Mouse (Mus musculus) heart, postnatal 0 days (tissue): ENCODE measurements around the gene 1700016K19Rik. TPM values are rescaled to one million over a fixed set of nuclear protein-coding genes. Genes with fewer than 3 reads are reported as not detected.

Source experiments
- ATAC-seq: fragments of 200-750 bp; cut with Nextera tagmentation; 2 replicates; pipeline ENCODE4 v1.8.0; 2017; ENCODE audit warnings: low read depth, moderate number of reproducible peaks, moderate library complexity; ENCODE audit not compliant: insufficient read depth
- DNase-seq: peaks from one replicate; pipeline ENCODE4 v3.0.0-alpha.2; 2016; ENCODE audit warnings: low spot score
- H3K27ac ChIP-seq: fragments of 300-500 bp; sonication (generic); 2 replicates; pipeline ENCODE4 v1.5.1; 2014; ENCODE audit warnings: low read depth, mild to moderate bottlenecking
- H3K27me3 ChIP-seq: fragments of 300-500 bp; sonication (generic); 2 replicates; pipeline ENCODE4 v1.6.1; 2014; ENCODE audit warnings: low read length, mixed read lengths; ENCODE audit not compliant: control insufficient read depth, insufficient read depth
- H3K36me3 ChIP-seq: fragments of 300-500 bp; sonication (generic); replicated peaks from 2 replicates; pipeline ENCODE4 v1.6.1; 2014; ENCODE audit warnings: low read length, mixed read lengths; ENCODE audit not compliant: control insufficient read depth, insufficient read depth
- H3K4me1 ChIP-seq: fragments of 300-500 bp; sonication (generic); 2 replicates; pipeline ENCODE4 v1.6.1; 2014; ENCODE audit warnings: antibody characterized with exemption; ENCODE audit not compliant: control insufficient read depth, insufficient read depth
- H3K4me2 ChIP-seq: fragments of 300-500 bp; sonication (generic); 2 replicates; pipeline ENCODE4 v1.6.1; 2014; ENCODE audit warnings: low read depth, mild to moderate bottlenecking, low read length, moderate library complexity
- H3K4me3 ChIP-seq: fragments of 300-500 bp; sonication (generic); 2 replicates; pipeline ENCODE4 v1.5.1; 2014; ENCODE audit warnings: low read depth, low read length
- H3K9ac ChIP-seq: fragments of 300-500 bp; sonication (generic); replicated peaks from 2 replicates; pipeline ENCODE4 v1.6.1; 2014; ENCODE audit warnings: low read depth, low read length, mixed read lengths
- H3K9me3 ChIP-seq: fragments of 300-500 bp; sonication (generic); replicated peaks from 2 replicates; pipeline ENCODE4 v1.6.1; 2016; ENCODE audit warnings: low read length; ENCODE audit not compliant: control insufficient read depth
- CTCF ChIP-seq: IDR thresholded peaks from 2 replicates; pipeline ENCODE4 v1.5.1; 2016; ENCODE audit warnings: antibody characterized with exemption, control low read depth, low read depth
- EP300 ChIP-seq: IDR thresholded peaks from 2 replicates; pipeline ENCODE4 v1.6.1; 2016; ENCODE audit warnings: antibody characterized with exemption, low read depth
- WGBS: fragments of 180-500 bp; shearing (Covaris S2); extraction: QIAGEN DNeasy Blood & Tissue Kit; methylation state at CpG from one replicate; pipeline ENCODE4 v1.1.7; 2014; 5-methylcytosine and 5-hydroxymethylcytosine counted together
- polyA plus RNA-seq: library from polyadenylated mRNA; unstranded; fragments of >200 nt; fragmentation: Nextera tagmentation; extraction: Ambion mirVana; gene quantifications from 2 replicates; pipeline ENCODE4 v1.2.1, GENCODE M21; 2015
- total RNA-seq: library from RNA; depleted of rRNA; stranded (reverse); fragments of >200 nt; gene quantifications from 2 replicates; pipeline ENCODE4 v1.2.3, GENCODE M21; 2014; ENCODE audit warnings: low replicate concordance

The 1700016K19Rik gene
- total and polyA plus RNA-seq, 2 experiments from 2014 or later = not detected

DNA sequence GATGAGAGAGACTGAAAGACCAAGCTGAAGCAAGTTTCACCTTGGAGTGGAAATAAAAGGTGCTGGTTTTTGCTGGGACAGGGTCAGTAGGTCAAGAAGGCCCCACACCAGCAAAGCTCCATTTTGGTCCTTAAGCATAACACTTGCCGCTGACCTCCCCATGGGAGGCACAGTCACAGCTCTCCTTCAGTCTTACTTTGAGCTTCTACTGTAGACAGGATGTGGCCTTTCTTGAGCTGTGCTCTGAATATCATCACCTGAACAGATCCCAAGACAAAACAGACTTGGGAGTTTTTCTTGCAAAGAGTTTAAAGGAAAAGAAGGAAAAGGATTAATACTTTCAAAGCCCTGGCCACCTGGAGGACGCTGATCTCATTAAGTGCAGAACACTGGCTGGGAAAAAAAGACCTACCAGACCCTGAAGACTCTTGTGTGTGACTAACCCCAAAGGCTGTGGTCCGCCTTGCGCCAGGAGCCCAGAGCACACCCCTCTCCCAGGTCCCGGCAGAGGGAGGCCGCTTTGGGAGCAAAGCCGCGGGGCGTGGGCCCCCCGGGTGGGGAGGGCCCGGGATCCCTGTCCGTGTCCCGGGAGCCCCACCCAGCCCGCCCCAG, 26.9 kb downstream of the 1700016K19Rik start:
- no peak for TF ChIP-seq EP300
- no peak for TF ChIP-seq CTCF
- peak overlapping the region; percentile 65 for H3K4me3 ChIP-seq
- peak overlapping the region; percentile 68 for H3K9ac ChIP-seq
- peak overlapping the region; percentile 78 for H3K4me2 ChIP-seq
- no peaks in the 10 kb centered on the region for H3K9me3 ChIP-seq
- peaks cover 5% of the 10 kb centered on the region; the same call in 1 of the 2 replicates for H3K4me1 ChIP-seq
- peak overlapping the region; percentile 71 for H3K27ac ChIP-seq
- DNase-seq (no peak), ATAC-seq (no peak)
- H3K36me3 ChIP-seq = 0 out of 2 replicates have a peak, but pooled peaks cover 4% of the 10 kb centered on the region
- H3K27me3 ChIP-seq = no peaks in the 10 kb centered on the region
- 12% methylated on average over 14 of the region's 14 CpGs for WGBS

DNA sequence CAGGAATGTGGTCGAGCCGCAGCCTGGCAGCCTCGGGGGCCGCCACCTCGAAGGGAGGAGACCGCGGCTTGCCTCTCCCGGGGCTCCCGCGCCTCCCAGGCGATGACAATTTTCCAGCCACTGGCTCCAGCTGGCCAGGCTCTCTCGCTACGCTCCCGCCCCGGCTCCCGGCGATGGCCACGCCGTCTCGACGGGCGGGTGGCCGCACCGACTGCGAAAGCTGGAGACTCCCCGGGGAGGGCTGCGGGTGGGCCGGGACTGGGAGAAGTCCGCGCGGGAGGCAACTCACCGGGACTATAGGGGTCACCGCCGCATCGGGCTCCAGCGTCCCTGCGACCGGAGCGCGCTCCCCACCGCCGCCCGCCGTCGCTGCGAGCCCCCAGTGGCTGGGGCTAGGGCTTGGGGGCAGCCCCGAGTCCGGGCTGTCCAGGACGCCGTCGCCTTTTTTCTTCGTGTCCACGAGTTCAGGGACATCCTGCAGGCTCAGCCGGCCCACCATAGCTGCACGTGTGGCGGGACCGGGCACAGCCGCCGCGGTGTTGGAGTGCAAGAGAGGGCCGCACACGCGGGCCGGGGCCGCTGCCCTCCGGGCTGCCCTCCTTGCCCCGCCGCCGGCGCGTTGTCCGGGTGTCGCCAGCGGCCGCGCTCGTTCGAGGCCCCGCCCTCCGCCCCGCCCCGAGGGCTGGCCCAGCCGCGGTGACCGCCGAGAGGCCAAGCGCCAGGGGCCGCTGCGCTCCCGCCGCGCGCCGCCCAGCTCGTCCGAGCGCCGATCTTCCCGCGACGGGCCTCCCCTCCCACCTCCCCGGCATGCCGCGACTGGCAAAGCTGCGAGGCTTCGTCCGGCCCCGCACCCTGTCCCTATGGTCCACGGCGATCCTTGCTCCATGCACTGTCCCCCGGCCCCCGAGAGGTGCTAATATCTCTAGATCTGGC, 27.7 kb downstream of the 1700016K19Rik start, which contains the start of gene Rflnb:
TSS of gene Rflnb (minus strand) at position 644 of the 933 bp plus-strand sequence.
- peak; percentile 84 for DNase-seq
- Histone ChIP-seq H3K4me1 (peaks cover 5% of the 10 kb centered on the region; the same call in 1 of the 2 replicates), H3K36me3 (no peaks in the 10 kb centered on the region), H3K27me3 (no peaks in the 10 kb centered on the region), H3K9me3 (no peaks in the 10 kb centered on the region), H3K27ac (peak within 1 kb of the TSS; percentile 71), H3K9ac (peak within 1 kb of the TSS; percentile 68), H3K4me3 (peak within 1 kb of the TSS; percentile 65), H3K4me2 (peak within 1 kb of the TSS; percentile 78)
- under 1% methylated on average over 67 of the region's 112 CpGs for WGBS
- ATAC-seq = peak; percentile 96
- no peak for TF ChIP-seq EP300
- peak; percentile 33 for TF ChIP-seq CTCF

DNA sequence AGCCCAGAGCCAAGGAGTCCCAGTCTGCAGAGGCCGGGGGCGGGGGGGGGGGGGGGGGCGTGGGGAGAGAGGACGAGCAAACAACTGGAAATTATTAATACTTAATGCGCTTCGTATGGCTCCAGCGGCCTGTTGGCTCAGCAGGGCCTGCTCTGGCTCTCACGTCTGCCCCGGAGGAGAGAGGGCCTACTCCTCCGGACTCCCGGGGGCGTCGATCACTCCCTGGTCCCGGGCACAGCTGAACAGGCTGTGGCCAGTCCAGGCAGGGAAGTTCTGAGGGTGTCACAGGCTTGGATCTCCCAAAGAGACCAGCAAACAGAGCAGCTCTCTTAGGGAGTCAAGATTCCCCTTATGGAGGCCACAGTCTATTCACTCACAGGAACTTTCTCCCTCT, 28.4 kb downstream of the 1700016K19Rik start:
- no peaks in the 10 kb centered on the region for H3K27me3 ChIP-seq
- H3K9me3 ChIP-seq = no peaks in the 10 kb centered on the region
- no peak for DNase-seq
- peak; percentile 12; the same call in 1 of the 2 replicates for ATAC-seq
- 12% methylated on average over 12 of the region's 14 CpGs for WGBS
- peak overlapping the region; percentile 68; the same call in 1 of the 2 replicates for H3K9ac ChIP-seq
- peak overlapping the region; percentile 65 for H3K4me3 ChIP-seq
- H3K27ac ChIP-seq = peak overlapping the region; percentile 71; the same call in 1 of the 2 replicates
- peaks cover 5% of the 10 kb centered on the region; the same call in 1 of the 2 replicates for H3K4me1 ChIP-seq
- H3K4me2 ChIP-seq = peak overlapping the region; percentile 78
- TF ChIP-seq EP300 = no peak
- no peak for TF ChIP-seq CTCF
- no peaks in the 10 kb centered on the region for H3K36me3 ChIP-seq

DNA sequence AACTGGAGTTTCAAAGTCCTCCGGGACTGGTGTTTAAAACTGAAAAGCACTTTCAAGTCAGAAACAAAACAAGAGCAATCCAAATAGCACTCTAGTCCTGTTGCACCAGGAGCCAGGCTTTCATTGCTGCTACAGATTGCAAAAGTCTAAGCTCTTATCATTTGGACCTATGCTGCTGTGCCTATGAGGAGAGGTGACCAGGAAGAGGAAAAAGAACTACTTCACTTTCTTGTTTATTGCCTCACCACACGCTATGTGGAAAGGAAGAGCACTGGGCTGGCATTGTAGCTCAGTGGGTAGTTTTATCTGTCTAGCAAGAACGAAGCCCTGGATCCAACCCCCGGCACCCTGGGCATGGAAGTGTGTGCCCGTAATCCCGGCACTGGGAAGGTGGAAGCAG, 33.6 kb downstream of the 1700016K19Rik start:
- H3K4me2 ChIP-seq = no peak overlapping the region
- no peak for TF ChIP-seq CTCF
- 81% methylated on average over 6 of the region's 6 CpGs for WGBS
- H3K9me3 ChIP-seq = no peaks in the 10 kb centered on the region
- no peak overlapping the region for H3K27ac ChIP-seq
- H3K4me3 ChIP-seq = no peak overlapping the region
- DNase-seq = no peak
- no peaks in the 10 kb centered on the region for H3K36me3 ChIP-seq
- no peak for ATAC-seq
- H3K27me3 ChIP-seq = no peaks in the 10 kb centered on the region
- no peak overlapping the region for H3K9ac ChIP-seq
- no peaks in the 10 kb centered on the region for H3K4me1 ChIP-seq

DNA sequence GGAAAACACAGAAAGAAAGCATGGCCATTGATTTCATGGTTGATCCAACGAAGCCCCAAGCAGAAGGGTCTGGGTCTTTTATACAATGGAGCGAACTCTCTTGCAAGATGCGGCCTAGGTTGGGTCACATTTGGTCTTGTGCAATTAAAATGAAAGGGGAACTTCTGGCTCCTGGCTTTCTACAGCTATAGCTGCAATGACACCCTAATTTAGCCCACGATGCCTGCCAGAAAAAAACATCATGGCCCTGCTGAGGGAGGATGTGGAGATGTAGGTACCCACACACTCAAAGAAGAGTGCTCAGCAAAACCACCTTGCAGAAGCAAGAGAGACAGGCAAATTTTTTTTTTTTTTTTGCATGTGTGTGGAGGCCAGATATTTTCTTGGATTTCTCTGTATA, 34.1 kb downstream of the 1700016K19Rik start:
- TF ChIP-seq CTCF (no peak), EP300 (no peak)
- Histone ChIP-seq H3K9ac (no peak overlapping the region), H3K36me3 (no peaks in the 10 kb centered on the region), H3K4me1 (no peaks in the 10 kb centered on the region), H3K27me3 (no peaks in the 10 kb centered on the region), H3K27ac (no peak overlapping the region), H3K9me3 (no peaks in the 10 kb centered on the region), H3K4me2 (no peak overlapping the region), H3K4me3 (no peak overlapping the region)
- no peak for ATAC-seq
- DNase-seq = no peak
- WGBS = 81% methylated on average over 4 of the region's 4 CpGs
